Mouse (Mus musculus): ENCODE results near the gene Ncam1. TPM values are rescaled to one million over a fixed set of nuclear protein-coding genes. Genes with fewer than 3 reads are reported as not detected.

Gene Ncam1
- total and polyA plus RNA-seq, 3 experiments, result 0.05 to 2.1 TPM; not detected in 1

- ATAC-seq (ENCODE audit: extremely low read depth, insufficient number of reproducible peaks, low FRiP score, poor library complexity, severe bottlenecking) (no peak), DNase-seq (ENCODE audit: low spot score) (no peak)
- Histone ChIP-seq H3K27me3 (ENCODE audit: insufficient read depth, low read length) (no peaks in the 10 kb centered on the region), H3K4me1 (ENCODE audit: insufficient read depth, low read depth, low read length) (no peaks in the 10 kb centered on the region), H3K4me3 (ENCODE audit: low read depth, low read length) (no peak overlapping the region), H3K36me3 (replicated peaks) (no peaks in the 10 kb centered on the region), H3K9me3 (replicated peaks) (peaks cover 2% of the 10 kb centered on the region; the same call in 1 of the 2 replicates)
- TF ChIP-seq CTCF (IDR thresholded peaks at IDR 0.05; ENCODE audit: low read depth, low read length), result no peak
- TF ChIP-seq GATA1 (IDR thresholded peaks at IDR 0.05; ENCODE audit: borderline replicate concordance, low read length), result no peak
- no peak for TF ChIP-seq POLR2AphosphoS5 (IDR thresholded peaks at IDR 0.05; ENCODE audit: insufficient replicate concordance, low read depth, low read length)
- TF ChIP-seq TAL1 (conservative IDR thresholded peaks at IDR 0.05; ENCODE audit: low read depth, low read length), result no peak
- TF ChIP-seq GATA2 (IDR thresholded peaks at IDR 0.05; ENCODE audit: borderline replicate concordance, low read depth, low read length), result no peak
These were observed 53.0 kb downstream of the Ncam1 start for GRCm38 (mm10) chr9:49745696-49746095.

- Histone ChIP-seq H3K4me1 (ENCODE audit: insufficient read depth, low read depth, low read length) (no peaks in the 10 kb centered on the region), H3K4me3 (ENCODE audit: low read depth, low read length) (no peak overlapping the region), H3K9me3 (replicated peaks) (peaks cover 2% of the 10 kb centered on the region; the same call in 1 of the 2 replicates), H3K36me3 (replicated peaks) (no peaks in the 10 kb centered on the region), H3K27me3 (ENCODE audit: insufficient read depth, low read length) (no peaks in the 10 kb centered on the region)
- TF ChIP-seq TAL1 (conservative IDR thresholded peaks at IDR 0.05; ENCODE audit: low read depth, low read length), result no peak
- TF ChIP-seq CTCF (IDR thresholded peaks at IDR 0.05; ENCODE audit: low read depth, low read length), result no peak
- no peak for TF ChIP-seq POLR2AphosphoS5 (IDR thresholded peaks at IDR 0.05; ENCODE audit: insufficient replicate concordance, low read depth, low read length)
- TF ChIP-seq GATA2 (IDR thresholded peaks at IDR 0.05; ENCODE audit: borderline replicate concordance, low read depth, low read length), result no peak
- TF ChIP-seq GATA1 (IDR thresholded peaks at IDR 0.05; ENCODE audit: borderline replicate concordance, low read length), result no peak
- no peak for DNase-seq (ENCODE audit: low spot score)
- ATAC-seq (ENCODE audit: extremely low read depth, insufficient number of reproducible peaks, low FRiP score, poor library complexity, severe bottlenecking), result no peak
These were observed 54.4 kb downstream of the Ncam1 start for GRCm38 (mm10) chr9:49744286-49744685.

- H3K4me1 ChIP-seq (ENCODE audit: insufficient read depth, low read depth, low read length), result no peaks in the 10 kb centered on the region
- no peaks in the 10 kb centered on the region; the same call in 1 of the 2 replicates for H3K9me3 ChIP-seq (replicated peaks)
- no peak overlapping the region for H3K4me3 ChIP-seq (ENCODE audit: low read depth, low read length)
- H3K36me3 ChIP-seq (replicated peaks), result no peaks in the 10 kb centered on the region
- DNase-seq (ENCODE audit: low spot score), result no peak
- H3K27me3 ChIP-seq (ENCODE audit: insufficient read depth, low read length), result no peaks in the 10 kb centered on the region
- ATAC-seq (ENCODE audit: extremely low read depth, insufficient number of reproducible peaks, low FRiP score, poor library complexity, severe bottlenecking), result no peak
- TF ChIP-seq POLR2AphosphoS5 (IDR thresholded peaks at IDR 0.05; ENCODE audit: insufficient replicate concordance, low read depth, low read length) (no peak), CTCF (IDR thresholded peaks at IDR 0.05; ENCODE audit: low read depth, low read length) (no peak), TAL1 (conservative IDR thresholded peaks at IDR 0.05; ENCODE audit: low read depth, low read length) (no peak), GATA1 (IDR thresholded peaks at IDR 0.05; ENCODE audit: borderline replicate concordance, low read length) (no peak), GATA2 (IDR thresholded peaks at IDR 0.05; ENCODE audit: borderline replicate concordance, low read depth, low read length) (no peak)
These were observed 58.8 kb downstream of the Ncam1 start for GRCm38 (mm10) chr9:49739935-49740334.

- Histone ChIP-seq H3K4me1 (ENCODE audit: insufficient read depth, low read depth, low read length) (no peaks in the 10 kb centered on the region), H3K36me3 (replicated peaks) (no peaks in the 10 kb centered on the region), H3K4me3 (ENCODE audit: low read depth, low read length) (no peak overlapping the region), H3K9me3 (replicated peaks) (peaks cover 2% of the 10 kb centered on the region; the same call in 1 of the 2 replicates), H3K27me3 (ENCODE audit: insufficient read depth, low read length) (no peaks in the 10 kb centered on the region)
- ATAC-seq (ENCODE audit: extremely low read depth, insufficient number of reproducible peaks, low FRiP score, poor library complexity, severe bottlenecking), result no peak
- TF ChIP-seq POLR2AphosphoS5 (IDR thresholded peaks at IDR 0.05; ENCODE audit: insufficient replicate concordance, low read depth, low read length) (no peak), GATA1 (IDR thresholded peaks at IDR 0.05; ENCODE audit: borderline replicate concordance, low read length) (no peak), TAL1 (conservative IDR thresholded peaks at IDR 0.05; ENCODE audit: low read depth, low read length) (no peak), CTCF (IDR thresholded peaks at IDR 0.05; ENCODE audit: low read depth, low read length) (no peak), GATA2 (IDR thresholded peaks at IDR 0.05; ENCODE audit: borderline replicate concordance, low read depth, low read length) (no peak)
- no peak for DNase-seq (ENCODE audit: low spot score)
These were observed 60.2 kb downstream of the Ncam1 start for GRCm38 (mm10) chr9:49738546-49738945.

- Histone ChIP-seq H3K4me1 (ENCODE audit: insufficient read depth, low read depth, low read length) (no peaks in the 10 kb centered on the region), H3K4me3 (ENCODE audit: low read depth, low read length) (no peak overlapping the region), H3K9me3 (replicated peaks) (peaks cover 2% of the 10 kb centered on the region; the same call in 1 of the 2 replicates), H3K36me3 (replicated peaks) (no peaks in the 10 kb centered on the region), H3K27me3 (ENCODE audit: insufficient read depth, low read length) (no peaks in the 10 kb centered on the region)
- TF ChIP-seq GATA2 (IDR thresholded peaks at IDR 0.05; ENCODE audit: borderline replicate concordance, low read depth, low read length), result no peak
- no peak for TF ChIP-seq CTCF (IDR thresholded peaks at IDR 0.05; ENCODE audit: low read depth, low read length)
- TF ChIP-seq POLR2AphosphoS5 (IDR thresholded peaks at IDR 0.05; ENCODE audit: insufficient replicate concordance, low read depth, low read length), result no peak
- TF ChIP-seq GATA1 (IDR thresholded peaks at IDR 0.05; ENCODE audit: borderline replicate concordance, low read length), result no peak
- TF ChIP-seq TAL1 (conservative IDR thresholded peaks at IDR 0.05; ENCODE audit: low read depth, low read length), result no peak
- DNase-seq (ENCODE audit: low spot score) (no peak), ATAC-seq (ENCODE audit: extremely low read depth, insufficient number of reproducible peaks, low FRiP score, poor library complexity, severe bottlenecking) (no peak)
These were observed 61.6 kb downstream of the Ncam1 start for GRCm38 (mm10) chr9:49737166-49737565.

GRCm38 (mm10) chr9:49734348-49735007, 64.2 kb downstream of the Ncam1 start:
- TF ChIP-seq POLR2AphosphoS5 (IDR thresholded peaks at IDR 0.05; ENCODE audit: insufficient replicate concordance, low read depth, low read length) (no peak), TAL1 (conservative IDR thresholded peaks at IDR 0.05; ENCODE audit: low read depth, low read length) (no peak), CTCF (IDR thresholded peaks at IDR 0.05; ENCODE audit: low read depth, low read length) (no peak), GATA1 (IDR thresholded peaks at IDR 0.05; ENCODE audit: borderline replicate concordance, low read length) (no peak), GATA2 (IDR thresholded peaks at IDR 0.05; ENCODE audit: borderline replicate concordance, low read depth, low read length) (no peak)
- Histone ChIP-seq H3K9me3 (replicated peaks) (0 out of 2 replicates have a peak, but pooled peaks cover 2% of the 10 kb centered on the region), H3K4me1 (ENCODE audit: insufficient read depth, low read depth, low read length) (no peaks in the 10 kb centered on the region), H3K36me3 (replicated peaks) (no peaks in the 10 kb centered on the region), H3K4me3 (ENCODE audit: low read depth, low read length) (no peak overlapping the region), H3K27me3 (ENCODE audit: insufficient read depth, low read length) (no peaks in the 10 kb centered on the region)
- DNase-seq (ENCODE audit: low spot score) (no peak), ATAC-seq (ENCODE audit: extremely low read depth, insufficient number of reproducible peaks, low FRiP score, poor library complexity, severe bottlenecking) (no peak)
